Mouse (Mus musculus): Measurements from ENCODE around the gene Gm648.
"Not testable (repeated sequence)": the region's sequence is repeated elsewhere in the genome, so short reads cannot be mapped to it uniquely, and the experiment has no call there.

Gm648 gene

GRCm38 (mm10) chrX:56549506-56549905 is at the start of gene Gm648:
Gene Gm648, minus strand, starts transcription at chrX:56549606.
- DNase-seq = no peak

- peak; percentile 88 to 90 for DNase-seq
Measured at GRCm38 (mm10) chrX:56597887-56598640, 48.7 kb upstream of the Gm648 start, which contains the start of gene Mmgt1. Gene Mmgt1, minus strand, starts transcription at chrX:56598069.

- DNase-seq = peak in 1 of 2 experiments; percentile 13
Measured at GRCm38 (mm10) chrX:56597219-56597886, 47.9 kb upstream of the Gm648 start.

- DNase-seq = no peak
Measured at GRCm38 (mm10) chrX:56578200-56578599, 28.8 kb upstream of the Gm648 start.

DNA sequence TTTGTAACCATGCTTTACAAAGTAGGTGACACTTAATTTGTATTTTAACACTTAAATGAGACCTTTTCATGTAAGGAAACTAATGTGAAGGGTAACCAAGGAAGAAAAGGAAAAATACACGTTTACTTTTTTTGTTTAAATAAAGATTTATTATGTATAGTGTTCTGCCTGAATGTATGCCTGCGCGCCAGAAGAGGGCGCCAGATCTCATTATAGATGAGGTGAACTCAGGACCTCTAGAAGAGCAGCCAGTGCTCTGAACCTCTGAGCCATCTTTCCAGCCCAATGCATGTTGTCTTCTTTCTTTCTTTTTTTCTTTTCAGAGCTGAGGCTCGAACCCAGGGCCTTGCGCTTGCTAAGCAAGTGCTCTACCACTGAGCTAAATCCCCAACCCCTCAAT is 23.1 kb upstream of the Gm648 start:
- peak; percentile 10 to 12 for DNase-seq

DNA sequence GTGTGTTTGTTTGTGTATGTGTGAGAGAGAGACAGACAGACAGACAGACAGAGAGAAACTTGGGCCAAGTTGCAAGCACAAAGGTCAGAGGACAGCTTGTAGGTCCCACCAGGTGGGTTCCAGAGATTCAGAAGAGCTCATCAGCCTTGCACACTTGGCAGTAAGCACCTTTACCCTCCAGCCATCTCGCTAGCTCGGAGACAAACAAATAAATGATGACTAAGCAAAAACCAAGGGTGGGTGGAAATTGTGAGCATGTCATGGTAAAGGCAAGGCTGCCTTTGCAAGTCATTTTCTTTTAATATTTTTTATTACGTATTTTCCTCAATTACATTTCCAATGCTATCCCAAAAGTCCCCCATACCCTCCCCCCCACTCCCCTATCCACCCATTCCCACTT is 4.2 kb upstream of the Gm648 start:
- DNase-seq = no peak

GRCm38 (mm10) chrX:56537162-56537561 is 12.2 kb downstream of the Gm648 start:
- peak; percentile 9 to 16 for DNase-seq

DNA sequence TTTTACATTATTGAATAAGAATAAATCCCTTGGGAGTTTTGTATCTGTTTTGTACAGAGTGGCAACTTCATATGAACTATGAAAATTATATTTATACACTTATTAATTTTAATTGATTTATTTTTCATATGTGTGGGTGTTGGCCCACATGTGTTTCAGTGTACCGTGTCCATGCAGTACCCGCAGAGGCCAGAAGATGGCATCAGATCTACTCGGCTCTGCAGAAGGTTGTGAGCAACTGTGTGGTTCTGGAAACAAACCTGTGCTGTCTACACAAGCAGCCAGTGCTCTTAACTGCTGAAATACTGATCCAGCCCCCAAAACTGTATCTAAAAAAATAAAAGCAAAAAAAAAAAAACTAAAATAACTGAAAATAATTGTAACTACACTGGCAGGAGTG is 18.1 kb downstream of the Gm648 start:
- DNase-seq = peak; percentile 63 to 68

DNA sequence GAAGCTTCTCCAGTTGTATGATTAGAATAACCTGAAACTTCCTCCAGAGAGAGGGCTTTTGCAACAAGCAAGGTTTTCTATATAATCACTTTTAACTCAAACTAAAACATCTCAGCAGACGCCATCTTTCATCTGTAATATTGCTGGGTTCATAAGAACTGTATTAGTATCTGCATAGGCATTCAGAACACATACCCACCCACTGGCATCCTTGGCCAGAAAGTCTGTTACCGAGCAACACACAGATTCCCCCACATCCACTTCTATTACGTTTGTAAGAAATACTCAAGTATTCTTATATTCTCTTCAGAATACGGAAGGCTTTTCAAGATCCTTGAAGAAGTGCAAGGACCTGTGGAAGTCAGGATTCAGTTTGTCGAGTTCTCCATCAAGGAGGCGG is 25.0 kb downstream of the Gm648 start, which contains the start of gene Gm10477:
Gene Gm10477, plus strand, starts transcription at position 301 of the 400 bp plus-strand sequence.
- not testable (repeated sequence) for DNase-seq

DNA sequence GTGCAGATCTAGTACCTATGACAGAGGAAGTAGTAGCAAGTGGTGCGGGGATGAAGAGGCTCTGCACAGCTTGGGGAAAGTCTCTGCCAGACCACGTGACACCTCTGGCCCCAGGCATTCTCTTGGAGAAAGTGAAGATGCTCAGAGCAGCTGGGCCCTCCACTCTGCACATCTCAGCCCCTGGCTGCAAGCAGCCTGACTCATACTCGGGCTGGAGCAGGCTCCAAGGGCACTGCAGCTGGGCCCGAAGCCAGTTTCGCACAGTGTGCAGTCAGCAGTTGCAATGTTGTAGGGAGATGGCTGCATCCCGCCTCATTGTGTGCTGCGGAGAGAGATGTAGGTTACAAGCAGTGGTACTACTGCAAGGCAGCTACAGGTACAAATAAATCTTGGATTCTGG is 52.2 kb downstream of the Gm648 start:
- peak in 1 of 2 experiments; percentile 3 for DNase-seq
